Mouse (Mus musculus): ENCODE results near the gene Foxc2. TPM values are rescaled to one million over a fixed set of nuclear protein-coding genes. Genes with fewer than 3 reads are reported as not detected.

The Foxc2 gene
- polyA plus RNA-seq, 1 experiment, result 0.80 TPM

GRCm38 (mm10) chr8:121092141-121092540 is 23.8 kb upstream of the Foxc2 start:
- H3K27ac ChIP-seq (ENCODE audit: control insufficient read depth, insufficient read depth, low read length), result no peak overlapping the region
- no peak for TF ChIP-seq CTCF (IDR thresholded peaks at IDR 0.05; ENCODE audit: borderline replicate concordance, control insufficient read depth, extremely low read depth, insufficient read depth, low read length, poor library complexity)
- no peak for TF ChIP-seq POLR2A (IDR thresholded peaks at IDR 0.05; ENCODE audit: control insufficient read depth, extremely low read depth, insufficient read depth, low read length, poor library complexity)
- H3K27me3 ChIP-seq (ENCODE audit: control insufficient read depth, insufficient read depth, low read length), result peaks cover 18% of the 10 kb centered on the region
- H3K4me1 ChIP-seq (replicated peaks; ENCODE audit: control insufficient read depth, insufficient read depth, low read length), result no peaks in the 10 kb centered on the region
- no peak overlapping the region for H3K4me3 ChIP-seq (ENCODE audit: control insufficient read depth, insufficient read depth, low read length)
- no peaks in the 10 kb centered on the region for H3K36me3 ChIP-seq (ENCODE audit: control insufficient read depth, insufficient read depth, low read length)
- DNase-seq, result no peak
- 33% methylated on average over 6 of the region's 6 CpGs for WGBS

DNA sequence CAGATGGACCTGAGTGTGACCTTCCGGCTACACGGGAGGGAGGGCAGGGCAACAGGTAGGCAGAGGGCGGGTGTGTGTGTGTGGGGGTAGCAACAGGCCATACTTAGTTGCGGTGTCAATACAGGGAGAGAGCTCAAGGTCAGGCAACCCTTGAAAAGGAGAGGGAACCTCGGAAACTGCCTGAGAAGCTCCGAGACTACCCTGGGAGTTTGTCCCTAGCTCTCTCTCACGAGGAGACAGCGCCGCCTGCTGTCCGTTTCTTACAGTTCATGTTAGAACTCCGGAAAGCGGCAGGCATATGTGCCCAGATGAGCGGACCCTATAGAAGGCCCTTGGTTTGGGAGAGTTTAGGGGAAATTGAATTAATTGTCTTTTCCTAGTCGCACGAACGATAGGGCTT is 23.3 kb upstream of the Foxc2 start:
- 4% methylated on average over 16 of the region's 16 CpGs for WGBS
- Histone ChIP-seq H3K4me1 (replicated peaks; ENCODE audit: control insufficient read depth, insufficient read depth, low read length) (no peaks in the 10 kb centered on the region), H3K36me3 (ENCODE audit: control insufficient read depth, insufficient read depth, low read length) (no peaks in the 10 kb centered on the region), H3K27ac (ENCODE audit: control insufficient read depth, insufficient read depth, low read length) (no peak overlapping the region), H3K27me3 (ENCODE audit: control insufficient read depth, insufficient read depth, low read length) (peaks cover 18% of the 10 kb centered on the region), H3K4me3 (ENCODE audit: control insufficient read depth, insufficient read depth, low read length) (no peak overlapping the region)
- TF ChIP-seq POLR2A (IDR thresholded peaks at IDR 0.05; ENCODE audit: control insufficient read depth, extremely low read depth, insufficient read depth, low read length, poor library complexity), result 0 out of 2 replicates have a peak, but pooled peaks have one; percentile 26
- TF ChIP-seq CTCF (IDR thresholded peaks at IDR 0.05; ENCODE audit: borderline replicate concordance, control insufficient read depth, extremely low read depth, insufficient read depth, low read length, poor library complexity), result peak; percentile 86; the same call in 1 of the 2 replicates
- DNase-seq, result peak; percentile 80

DNA sequence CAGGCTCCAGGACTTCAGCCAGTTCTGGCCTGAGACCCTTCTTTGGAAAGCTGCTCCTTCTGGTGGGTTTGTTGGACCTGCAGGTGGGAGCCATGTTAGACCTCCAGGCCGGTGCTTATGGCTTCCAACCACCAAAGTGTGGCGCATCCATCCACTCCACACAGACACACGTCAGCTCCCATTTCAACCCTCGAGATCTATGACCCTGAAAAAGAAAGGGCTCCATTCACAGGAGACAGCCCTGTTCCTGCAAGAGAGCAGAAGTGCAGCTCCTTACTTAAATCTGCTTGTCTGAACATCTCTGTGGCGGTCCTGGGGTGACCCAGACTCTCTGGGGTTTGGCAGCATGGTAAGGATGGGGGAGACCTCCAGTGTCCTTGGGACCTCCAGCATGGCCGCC is 22.5 kb upstream of the Foxc2 start:
- no peak for DNase-seq
- Histone ChIP-seq H3K27me3 (ENCODE audit: control insufficient read depth, insufficient read depth, low read length) (peaks cover 15% of the 10 kb centered on the region), H3K4me1 (replicated peaks; ENCODE audit: control insufficient read depth, insufficient read depth, low read length) (no peaks in the 10 kb centered on the region), H3K27ac (ENCODE audit: control insufficient read depth, insufficient read depth, low read length) (no peak overlapping the region), H3K4me3 (ENCODE audit: control insufficient read depth, insufficient read depth, low read length) (no peak overlapping the region), H3K36me3 (ENCODE audit: control insufficient read depth, insufficient read depth, low read length) (peaks cover 2% of the 10 kb centered on the region; the same call in 1 of the 2 replicates)
- TF ChIP-seq CTCF (IDR thresholded peaks at IDR 0.05; ENCODE audit: borderline replicate concordance, control insufficient read depth, extremely low read depth, insufficient read depth, low read length, poor library complexity) (no peak), POLR2A (IDR thresholded peaks at IDR 0.05; ENCODE audit: control insufficient read depth, extremely low read depth, insufficient read depth, low read length, poor library complexity) (no peak)
- 69% methylated on average over 6 of the region's 6 CpGs for WGBS

DNA sequence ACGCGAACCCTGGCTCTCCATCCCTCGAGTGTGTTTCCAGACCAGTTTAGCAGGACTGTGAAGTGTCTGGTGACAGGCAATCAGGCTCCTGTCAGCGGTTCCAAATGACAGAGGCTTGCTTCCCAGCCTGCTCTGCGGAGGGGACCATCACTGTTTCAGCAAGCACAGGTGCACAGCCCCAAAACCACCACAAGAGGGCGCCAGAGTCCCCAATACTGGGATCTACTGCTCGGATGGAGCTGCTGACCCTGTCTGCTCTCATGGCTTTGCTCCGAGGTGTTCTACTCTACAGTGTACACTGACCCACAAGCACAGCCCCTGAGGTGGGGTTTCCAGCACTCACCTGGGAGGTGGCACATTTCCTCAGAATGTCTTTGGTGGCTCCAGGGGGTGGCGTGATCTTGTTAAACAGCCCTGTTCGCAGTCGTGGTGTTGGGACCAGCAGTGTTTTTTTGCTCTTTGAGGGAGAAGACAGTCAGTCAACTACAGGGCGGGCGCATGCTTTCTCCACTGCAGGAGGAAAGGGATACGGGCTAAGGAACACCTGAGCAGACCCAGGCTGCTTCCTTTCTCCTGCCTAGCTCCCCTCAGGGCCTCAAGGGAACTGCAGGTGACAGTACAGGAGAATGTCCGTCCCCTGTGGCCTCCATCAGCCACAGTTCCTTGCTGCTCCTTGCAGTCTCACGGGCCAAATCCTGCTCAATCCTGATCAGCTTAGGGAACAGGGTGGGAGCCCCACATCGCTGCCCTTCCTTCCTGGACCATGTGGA is 11.7 kb upstream of the Foxc2 start:
- DNase-seq, result peak; percentile 78
- WGBS, result 68% methylated on average over 17 of the region's 17 CpGs
- TF ChIP-seq POLR2A (IDR thresholded peaks at IDR 0.05; ENCODE audit: control insufficient read depth, extremely low read depth, insufficient read depth, low read length, poor library complexity), result no peak
- TF ChIP-seq CTCF (IDR thresholded peaks at IDR 0.05; ENCODE audit: borderline replicate concordance, control insufficient read depth, extremely low read depth, insufficient read depth, low read length, poor library complexity), result peak; percentile 96

DNA sequence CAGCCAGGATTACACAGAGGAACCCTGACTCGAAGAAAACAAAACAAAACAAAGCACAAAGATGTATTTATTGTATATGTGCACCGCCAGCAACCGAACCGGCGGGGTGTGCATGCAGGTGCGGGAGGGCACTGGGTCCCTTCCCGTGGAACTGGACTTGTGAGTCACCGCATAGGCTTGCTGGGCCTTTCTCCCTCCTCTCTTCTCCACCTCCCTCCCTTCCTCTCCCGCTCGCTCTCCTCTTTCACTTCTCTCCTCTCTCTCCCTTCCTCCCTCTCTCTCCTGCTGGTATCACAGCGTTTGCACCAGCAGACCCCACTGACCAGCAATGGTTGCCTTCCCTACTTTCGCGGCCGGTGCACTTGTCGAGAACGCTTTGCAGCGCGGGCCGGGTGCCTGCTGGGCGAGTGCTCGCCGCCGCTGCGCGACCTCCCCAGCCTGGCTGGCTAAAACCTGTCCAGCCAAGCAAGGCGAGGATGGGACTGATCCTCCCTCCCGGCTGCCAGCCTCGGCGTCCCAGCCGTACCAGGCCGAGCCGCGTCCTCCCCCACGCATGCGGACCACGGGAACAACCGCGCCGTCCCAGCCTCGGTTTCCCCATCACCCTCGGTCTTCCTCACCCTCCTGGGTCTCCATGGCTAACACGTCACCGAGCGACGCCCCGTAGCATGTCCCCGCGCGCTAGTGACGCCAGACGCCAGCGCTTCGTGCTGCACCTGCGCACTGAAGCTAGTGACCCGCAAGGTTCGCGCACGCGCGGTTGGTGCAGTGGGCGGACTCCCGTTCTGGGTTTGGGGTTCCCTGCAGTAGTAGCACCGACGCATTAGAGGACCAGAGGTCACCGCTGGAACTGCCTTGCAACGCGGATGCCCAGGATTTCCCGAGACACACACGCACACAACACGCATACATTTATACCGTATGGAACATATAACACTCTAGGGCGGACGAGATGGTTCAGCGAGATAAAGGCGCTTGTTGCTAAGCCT is 8.0 kb upstream of the Foxc2 start, which contains the start of gene Mthfsd:
TSS of gene Mthfsd (minus strand) at position 725 of the 989 bp plus-strand sequence.
- Histone ChIP-seq H3K4me1 (replicated peaks; ENCODE audit: control insufficient read depth, insufficient read depth, low read length) (peaks cover 6% of the 10 kb centered on the region; the same call in 1 of the 2 replicates), H3K36me3 (ENCODE audit: control insufficient read depth, insufficient read depth, low read length) (no peaks in the 10 kb centered on the region), H3K27me3 (ENCODE audit: control insufficient read depth, insufficient read depth, low read length) (no peaks in the 10 kb centered on the region; the same call in 1 of the 2 replicates), H3K4me3 (ENCODE audit: control insufficient read depth, insufficient read depth, low read length) (peak within 1 kb of the TSS; percentile 69), H3K27ac (ENCODE audit: control insufficient read depth, insufficient read depth, low read length) (no peak within 1 kb of the TSS)
- DNase-seq, result peak; percentile 98
- peak; percentile 75; the same call in 1 of the 2 replicates for TF ChIP-seq POLR2A (IDR thresholded peaks at IDR 0.05; ENCODE audit: control insufficient read depth, extremely low read depth, insufficient read depth, low read length, poor library complexity)
- TF ChIP-seq CTCF (IDR thresholded peaks at IDR 0.05; ENCODE audit: borderline replicate concordance, control insufficient read depth, extremely low read depth, insufficient read depth, low read length, poor library complexity), result no peak
- 2% methylated on average over 75 of the region's 75 CpGs for WGBS

More for the DNA sequence above, 11.7 kb upstream of the Foxc2 start:
- Histone ChIP-seq H3K27me3 (ENCODE audit: control insufficient read depth, insufficient read depth, low read length) (no peaks in the 10 kb centered on the region), H3K36me3 (ENCODE audit: control insufficient read depth, insufficient read depth, low read length) (peaks cover 8% of the 10 kb centered on the region), H3K4me3 (ENCODE audit: control insufficient read depth, insufficient read depth, low read length) (no peak overlapping the region), H3K4me1 (replicated peaks; ENCODE audit: control insufficient read depth, insufficient read depth, low read length) (peaks cover 6% of the 10 kb centered on the region; the same call in 1 of the 2 replicates), H3K27ac (ENCODE audit: control insufficient read depth, insufficient read depth, low read length) (no peak overlapping the region)

DNA sequence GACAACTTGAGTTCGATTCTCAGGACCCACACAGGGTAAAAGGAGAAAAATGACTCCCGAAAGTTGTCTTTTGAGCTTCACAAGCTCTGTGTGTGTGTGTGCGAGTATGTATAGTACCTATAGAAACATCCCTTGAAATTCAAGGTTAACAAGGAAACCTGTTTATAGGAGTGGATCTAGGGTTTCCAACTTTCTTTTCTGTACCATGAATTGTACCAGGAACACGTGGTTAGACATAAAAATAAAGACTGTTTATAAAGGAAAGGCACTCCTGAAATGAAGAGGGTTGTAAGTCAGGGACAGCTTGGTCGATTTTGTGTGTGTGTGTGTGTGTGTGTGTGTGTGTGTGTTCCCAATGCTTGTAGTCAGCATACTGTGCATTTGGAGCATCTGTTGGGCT is 7.3 kb upstream of the Foxc2 start:
- Histone ChIP-seq H3K27ac (ENCODE audit: control insufficient read depth, insufficient read depth, low read length) (no peak overlapping the region), H3K4me1 (replicated peaks; ENCODE audit: control insufficient read depth, insufficient read depth, low read length) (peaks cover 6% of the 10 kb centered on the region; the same call in 1 of the 2 replicates), H3K36me3 (ENCODE audit: control insufficient read depth, insufficient read depth, low read length) (no peaks in the 10 kb centered on the region), H3K4me3 (ENCODE audit: control insufficient read depth, insufficient read depth, low read length) (peak overlapping the region; percentile 69), H3K27me3 (ENCODE audit: control insufficient read depth, insufficient read depth, low read length) (no peaks in the 10 kb centered on the region; the same call in 1 of the 2 replicates)
- TF ChIP-seq POLR2A (IDR thresholded peaks at IDR 0.05; ENCODE audit: control insufficient read depth, extremely low read depth, insufficient read depth, low read length, poor library complexity) (no peak), CTCF (IDR thresholded peaks at IDR 0.05; ENCODE audit: borderline replicate concordance, control insufficient read depth, extremely low read depth, insufficient read depth, low read length, poor library complexity) (no peak)
- WGBS, result 12% methylated on average over 5 of the region's 5 CpGs
- DNase-seq, result no peak
